Mouse (Mus musculus): ENCODE measurements around the gene Hmbs. TPM values are rescaled to one million over a fixed set of nuclear protein-coding genes. Genes with fewer than 3 reads are reported as not detected.
"Not testable (repeated sequence)": the region's sequence is repeated elsewhere in the genome, so short reads cannot be mapped to it uniquely, and the experiment has no call there.

Hmbs gene
- polyA plus RNA-seq, 1 experiment from 2014 or later, result 91.6 TPM

DNA sequence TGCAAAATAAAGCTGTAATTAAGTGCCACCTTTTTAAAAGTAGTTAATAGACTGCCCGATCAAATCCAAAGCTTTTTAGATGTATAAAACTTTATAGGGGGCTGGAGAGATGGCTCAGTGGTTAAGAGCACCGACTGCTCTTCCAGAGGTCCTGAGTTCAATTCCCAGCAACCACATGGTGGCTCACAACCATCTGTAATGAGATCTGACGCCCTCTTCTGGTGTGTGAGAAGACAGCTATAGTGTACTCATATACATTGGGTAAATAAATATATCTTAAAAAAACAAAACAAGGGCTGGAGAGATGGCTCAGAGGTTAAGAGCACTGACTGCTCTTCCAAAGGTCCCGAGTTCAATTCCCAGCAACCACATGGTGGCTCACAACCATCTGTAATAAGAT lies 17.9 kb upstream of the Hmbs start:
- Histone ChIP-seq H3K4me2 (peak overlapping the region; percentile 70), H3K9ac (peak overlapping the region; percentile 88; the same call in 1 of the 2 replicates), H3K36me3 (ENCODE audit: poor library complexity, severe bottlenecking) (peaks cover 26% of the 10 kb centered on the region), H3K4me3 (peak overlapping the region; percentile 96), H3K4me1 (peaks cover 11% of the 10 kb centered on the region), H3K27ac (peak overlapping the region; percentile 40; the same call in 1 of the 2 replicates)
- H3K27me3 ChIP-seq; H3K9me3 ChIP-seq (replicated peaks): not testable (repeated sequence)
- peak; percentile 59; the same call in 1 of the 2 replicates for ATAC-seq
- 46% methylated on average over 4 of the region's 4 CpGs for WGBS

DNA sequence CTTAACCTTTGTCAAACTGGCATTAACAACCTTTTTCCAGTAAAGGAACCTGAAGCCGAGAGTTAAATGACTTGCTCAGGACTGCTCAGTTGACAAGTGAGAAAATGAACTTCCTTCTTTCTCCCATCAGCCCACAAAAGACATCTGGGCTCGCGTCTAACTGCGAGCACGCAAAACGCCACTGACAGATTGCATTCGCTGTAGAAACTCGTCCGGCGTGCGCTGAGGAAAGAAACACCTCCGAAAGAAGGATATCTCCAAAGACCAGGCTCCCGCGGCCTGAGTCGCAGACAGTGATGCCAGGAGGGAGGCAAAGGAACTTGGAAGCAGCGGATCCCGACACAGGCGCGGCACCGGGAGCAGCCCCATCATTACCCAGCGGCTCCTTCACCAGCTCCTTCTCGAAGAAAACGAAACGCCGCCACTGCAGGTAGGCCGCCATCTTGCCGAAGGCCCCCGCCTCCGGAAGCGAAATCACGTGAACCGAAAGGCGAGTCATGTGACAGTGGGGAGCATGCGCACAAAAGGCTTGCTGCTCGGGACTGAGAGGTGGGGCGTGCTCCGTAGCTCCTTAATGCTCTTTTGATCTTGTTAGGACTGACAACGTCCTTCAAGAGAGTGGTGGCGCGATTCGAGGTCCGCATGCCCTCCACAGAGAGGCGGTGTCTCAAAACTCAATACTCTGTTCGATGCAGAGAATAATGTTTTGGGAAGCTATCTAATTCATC lies 17.3 kb upstream of the Hmbs start, which contains the start of gene Vps11:
TSS of gene Vps11 (minus strand) at position 481 of the 728 bp plus-strand sequence.
- peaks cover 11% of the 10 kb centered on the region for H3K4me1 ChIP-seq
- under 1% methylated on average over 44 of the region's 44 CpGs for WGBS
- H3K27me3 ChIP-seq, result no peaks in the 10 kb centered on the region
- H3K9ac ChIP-seq, result peak within 1 kb of the TSS; percentile 88
- ATAC-seq, result peak; percentile 96
- peak within 1 kb of the TSS; percentile 70 for H3K4me2 ChIP-seq
- H3K9me3 ChIP-seq (replicated peaks), result no peaks in the 10 kb centered on the region
- peak within 1 kb of the TSS; percentile 96 for H3K4me3 ChIP-seq
- H3K36me3 ChIP-seq (ENCODE audit: poor library complexity, severe bottlenecking), result peaks cover 32% of the 10 kb centered on the region
- peak within 1 kb of the TSS; percentile 57 for H3K27ac ChIP-seq

DNA sequence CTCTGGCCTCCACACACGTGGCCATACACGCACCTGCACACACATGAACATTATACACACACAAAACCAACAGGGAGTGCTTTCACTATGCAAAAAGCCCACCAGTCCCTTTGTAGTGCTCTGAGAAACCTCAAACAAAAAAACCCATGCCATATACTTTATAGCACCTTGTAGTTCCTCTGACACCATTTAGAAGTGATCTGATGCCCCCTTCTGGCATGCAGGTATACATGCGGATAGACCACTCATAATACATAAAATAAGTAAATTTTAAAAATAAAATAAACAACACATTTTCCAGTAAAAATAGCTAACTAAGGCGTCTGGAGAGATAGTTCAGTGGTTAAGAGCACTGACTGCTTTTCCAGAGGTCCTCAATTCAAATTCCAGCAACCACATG lies 13.2 kb upstream of the Hmbs start:
- no peak for ATAC-seq
- H3K4me1 ChIP-seq, result peaks cover 11% of the 10 kb centered on the region
- H3K36me3 ChIP-seq (ENCODE audit: poor library complexity, severe bottlenecking), result peaks cover 73% of the 10 kb centered on the region
- H3K27ac ChIP-seq, result no peak overlapping the region
- no peaks in the 10 kb centered on the region for H3K9me3 ChIP-seq (replicated peaks)
- H3K9ac ChIP-seq, result peak overlapping the region; percentile 30; the same call in 1 of the 2 replicates
- H3K4me2 ChIP-seq, result no peak overlapping the region
- no peaks in the 10 kb centered on the region for H3K27me3 ChIP-seq
- 80% methylated on average over 4 of the region's 4 CpGs for WGBS
- no peak overlapping the region for H3K4me3 ChIP-seq

DNA sequence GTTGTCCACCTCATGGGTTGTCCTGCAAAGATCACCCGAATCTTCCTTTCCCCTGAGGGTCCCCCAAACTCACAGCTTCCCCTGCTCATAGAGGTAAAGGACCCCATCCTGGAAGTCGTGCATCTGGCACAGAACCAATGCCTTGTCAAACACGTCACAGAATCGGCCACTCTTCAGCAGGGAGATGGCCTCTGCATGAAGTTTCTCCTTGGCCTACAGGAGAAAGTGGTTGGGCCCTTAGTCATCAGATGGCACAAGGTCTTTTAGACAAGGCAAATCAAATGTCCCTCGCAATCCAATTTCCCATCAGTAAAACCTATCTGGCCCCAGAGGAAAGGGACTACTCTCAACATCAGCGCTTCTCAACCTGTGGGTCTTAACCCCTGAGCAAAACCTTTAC lies 9.1 kb upstream of the Hmbs start:
- Histone ChIP-seq H3K36me3 (ENCODE audit: poor library complexity, severe bottlenecking) (peaks cover 99% of the 10 kb centered on the region), H3K27me3 (no peaks in the 10 kb centered on the region), H3K27ac (no peak overlapping the region), H3K4me2 (no peak overlapping the region), H3K4me3 (no peak overlapping the region), H3K9me3 (replicated peaks) (no peaks in the 10 kb centered on the region), H3K9ac (no peak overlapping the region), H3K4me1 (no peaks in the 10 kb centered on the region)
- ATAC-seq, result no peak
- WGBS, result 93% methylated on average over 6 of the region's 6 CpGs

DNA sequence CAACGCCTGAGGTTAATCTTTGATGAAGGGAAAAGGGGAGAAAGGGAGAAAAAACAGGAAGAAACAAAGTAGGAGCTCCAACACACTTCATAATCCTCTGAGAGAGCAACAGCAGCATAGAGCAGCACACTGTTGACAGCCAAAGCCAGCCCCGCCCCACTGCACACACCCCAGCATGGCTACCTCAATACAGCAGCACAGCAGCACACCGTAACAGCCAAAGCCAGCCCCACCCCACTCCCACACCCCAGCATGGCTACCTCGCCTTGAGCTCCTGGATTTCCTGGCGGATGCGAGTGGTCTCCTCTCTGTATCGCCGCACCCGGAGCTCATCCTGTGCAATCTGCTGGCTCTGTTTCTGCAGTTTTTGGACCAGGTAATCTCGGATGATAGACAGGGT lies 8.3 kb upstream of the Hmbs start:
- no peaks in the 10 kb centered on the region for H3K27me3 ChIP-seq
- 92% methylated on average over 10 of the region's 10 CpGs for WGBS
- H3K27ac ChIP-seq, result no peak overlapping the region
- no peaks in the 10 kb centered on the region for H3K4me1 ChIP-seq
- H3K9me3 ChIP-seq (replicated peaks), result no peaks in the 10 kb centered on the region
- no peak overlapping the region for H3K4me3 ChIP-seq
- peaks cover 99% of the 10 kb centered on the region for H3K36me3 ChIP-seq (ENCODE audit: poor library complexity, severe bottlenecking)
- no peak for ATAC-seq
- no peak overlapping the region for H3K9ac ChIP-seq
- no peak overlapping the region for H3K4me2 ChIP-seq

DNA sequence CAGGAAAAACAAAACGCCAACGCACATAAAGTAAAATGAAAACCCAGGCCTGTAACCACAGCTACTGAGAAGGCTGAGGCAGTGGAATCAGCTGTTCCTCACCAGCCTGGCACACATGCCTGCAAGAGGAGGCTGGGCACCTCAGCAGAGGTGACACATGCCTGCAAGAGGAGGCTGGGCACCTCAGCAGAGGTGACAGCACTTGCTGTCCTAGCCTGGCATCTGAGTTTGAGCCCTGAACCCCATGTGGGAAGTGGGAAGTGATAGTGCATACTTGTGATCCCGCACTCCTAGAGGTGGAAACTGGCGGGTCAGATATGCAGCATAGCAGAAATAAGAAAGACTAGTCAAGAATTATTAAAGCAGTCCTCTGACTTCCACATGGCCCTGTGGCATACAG lies 7.4 kb upstream of the Hmbs start:
- no peak overlapping the region for H3K27ac ChIP-seq
- H3K9me3 ChIP-seq (replicated peaks), result no peaks in the 10 kb centered on the region
- no peak overlapping the region for H3K4me3 ChIP-seq
- ATAC-seq, result no peak
- H3K4me1 ChIP-seq, result no peaks in the 10 kb centered on the region
- no peak overlapping the region for H3K4me2 ChIP-seq
- peaks cover 99% of the 10 kb centered on the region for H3K36me3 ChIP-seq (ENCODE audit: poor library complexity, severe bottlenecking)
- WGBS, result 95% methylated on average over 4 of the region's 4 CpGs
- no peaks in the 10 kb centered on the region for H3K27me3 ChIP-seq
- H3K9ac ChIP-seq, result no peak overlapping the region

DNA sequence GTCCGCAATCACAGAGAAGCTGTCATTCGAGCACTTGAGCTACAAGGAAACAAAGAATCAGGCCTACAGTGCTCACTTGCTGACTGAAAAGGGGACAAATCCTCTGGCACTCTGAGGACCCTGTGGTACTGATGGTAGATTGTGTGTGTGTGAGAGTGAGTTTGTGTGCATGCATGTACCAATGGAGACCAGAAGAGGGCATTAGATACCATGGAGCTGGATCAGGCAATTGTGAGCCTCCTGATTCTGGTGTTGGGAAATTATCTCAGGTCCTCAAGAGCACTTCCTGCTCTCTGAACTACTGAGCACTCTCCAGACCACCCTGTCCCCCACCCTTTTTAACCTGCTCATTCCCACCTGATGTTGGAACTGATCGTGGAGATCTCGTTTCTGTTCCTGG lies 4.5 kb upstream of the Hmbs start:
- Histone ChIP-seq H3K4me2 (no peak overlapping the region), H3K4me1 (peaks cover 6% of the 10 kb centered on the region; the same call in 1 of the 2 replicates), H3K9me3 (replicated peaks) (no peaks in the 10 kb centered on the region), H3K27ac (no peak overlapping the region), H3K4me3 (no peak overlapping the region), H3K27me3 (no peaks in the 10 kb centered on the region), H3K36me3 (ENCODE audit: poor library complexity, severe bottlenecking) (peaks cover 79% of the 10 kb centered on the region), H3K9ac (no peak overlapping the region)
- 97% methylated on average over 4 of the region's 4 CpGs for WGBS
- no peak for ATAC-seq

DNA sequence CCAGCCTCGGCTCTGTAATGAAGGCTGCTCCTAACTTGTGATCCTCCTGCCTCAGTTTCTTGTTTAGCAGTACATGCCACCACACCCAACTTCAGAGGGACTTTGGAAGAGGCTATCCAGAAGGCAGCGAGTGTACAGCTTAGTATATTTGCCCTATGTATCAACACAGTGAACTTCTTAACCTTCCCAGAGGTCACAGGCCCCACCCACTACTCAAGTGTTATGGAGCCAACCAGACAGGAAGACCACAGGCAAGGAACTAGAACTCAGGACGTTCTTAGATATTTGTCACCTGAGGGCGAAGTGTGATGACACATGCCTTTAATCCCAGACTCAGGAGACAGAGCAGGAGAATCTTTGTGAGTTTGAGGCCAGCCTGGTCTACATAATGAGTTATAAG lies 3.6 kb upstream of the Hmbs start:
- no peak for ATAC-seq
- Histone ChIP-seq H3K9me3 (replicated peaks) (no peaks in the 10 kb centered on the region), H3K4me3 (no peak overlapping the region), H3K27ac (no peak overlapping the region), H3K36me3 (ENCODE audit: poor library complexity, severe bottlenecking) (peaks cover 70% of the 10 kb centered on the region), H3K9ac (no peak overlapping the region), H3K27me3 (no peaks in the 10 kb centered on the region), H3K4me2 (no peak overlapping the region), H3K4me1 (peaks cover 14% of the 10 kb centered on the region)
- WGBS, result 94% methylated on average over 4 of the region's 4 CpGs

DNA sequence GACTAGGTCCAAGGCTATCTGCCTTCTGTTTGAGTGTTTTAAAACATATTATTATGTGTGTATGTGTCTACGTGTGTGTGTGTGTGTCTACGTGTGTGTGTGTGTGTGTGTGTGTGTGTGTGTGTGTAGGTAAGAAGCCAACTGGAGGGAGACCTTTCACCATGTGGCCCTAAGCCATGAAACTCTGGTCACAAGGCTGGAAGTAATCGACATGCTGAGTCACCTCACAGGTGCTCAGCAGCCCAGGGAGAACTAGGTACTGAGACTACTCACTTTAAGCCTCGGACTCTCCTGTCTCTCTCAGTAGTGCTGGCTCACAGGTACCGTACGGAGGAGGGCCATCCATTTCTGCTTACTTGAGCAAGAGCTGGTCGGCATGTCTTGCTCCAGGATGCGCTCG lies 3.1 kb upstream of the Hmbs start:
- peaks cover 66% of the 10 kb centered on the region for H3K36me3 ChIP-seq (ENCODE audit: poor library complexity, severe bottlenecking)

DNA sequence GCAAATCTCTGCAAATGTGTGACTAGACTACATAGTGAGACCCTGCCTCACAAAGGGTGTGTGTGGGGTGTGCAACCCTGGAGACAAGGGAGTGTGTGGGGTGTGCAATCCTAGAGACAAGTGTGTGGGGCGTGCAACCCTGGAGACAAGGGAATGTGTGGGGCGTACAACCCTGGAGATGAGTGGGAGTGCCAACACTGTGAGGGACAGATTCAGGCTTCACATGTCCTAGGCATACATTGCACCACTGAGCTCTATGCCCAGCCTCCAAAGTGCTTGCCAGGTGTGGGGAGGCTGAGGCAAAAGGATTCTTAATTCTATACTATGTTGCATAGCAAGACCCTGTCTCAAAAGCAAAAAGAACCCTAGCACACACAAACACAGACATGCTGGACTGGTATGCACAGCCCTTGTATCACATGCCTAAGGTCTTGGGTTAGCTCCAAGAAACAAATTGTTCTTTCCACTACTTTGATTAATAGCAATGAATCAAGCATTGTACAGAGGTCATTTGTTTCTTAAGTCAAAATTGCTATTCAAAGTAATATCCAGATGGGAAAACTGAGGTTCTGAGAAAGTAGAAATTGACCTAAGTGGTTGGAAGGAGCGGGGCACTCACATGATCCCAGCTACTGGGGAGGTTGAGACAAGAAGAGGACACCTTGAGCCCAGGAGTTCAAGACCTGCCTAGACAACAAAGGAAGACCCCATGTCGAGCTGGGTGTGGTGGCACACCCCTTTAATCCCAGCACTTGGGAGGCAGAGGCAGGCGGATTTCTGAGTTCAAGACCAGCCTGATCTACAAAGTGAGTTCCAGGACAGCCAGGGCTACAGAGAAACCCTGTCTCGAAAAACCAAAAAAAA lies 1.8 kb upstream of the Hmbs start:
- 89% methylated on average over 6 of the region's 6 CpGs for WGBS
- no peak for ATAC-seq
- Histone ChIP-seq H3K9ac (no peak overlapping the region), H3K4me3 (no peak overlapping the region), H3K36me3 (ENCODE audit: poor library complexity, severe bottlenecking) (peaks cover 59% of the 10 kb centered on the region), H3K9me3 (replicated peaks) (no peaks in the 10 kb centered on the region), H3K4me2 (no peak overlapping the region), H3K4me1 (peaks cover 17% of the 10 kb centered on the region), H3K27me3 (no peaks in the 10 kb centered on the region), H3K27ac (no peak overlapping the region)

More for the DNA sequence above, 3.1 kb upstream of the Hmbs start:
- Histone ChIP-seq H3K4me3 (no peak overlapping the region), H3K9me3 (replicated peaks) (no peaks in the 10 kb centered on the region), H3K9ac (no peak overlapping the region), H3K27me3 (no peaks in the 10 kb centered on the region), H3K4me2 (no peak overlapping the region), H3K27ac (no peak overlapping the region), H3K4me1 (peaks cover 17% of the 10 kb centered on the region)
- 96% methylated on average over 8 of the region's 9 CpGs for WGBS
- no peak for ATAC-seq

DNA sequence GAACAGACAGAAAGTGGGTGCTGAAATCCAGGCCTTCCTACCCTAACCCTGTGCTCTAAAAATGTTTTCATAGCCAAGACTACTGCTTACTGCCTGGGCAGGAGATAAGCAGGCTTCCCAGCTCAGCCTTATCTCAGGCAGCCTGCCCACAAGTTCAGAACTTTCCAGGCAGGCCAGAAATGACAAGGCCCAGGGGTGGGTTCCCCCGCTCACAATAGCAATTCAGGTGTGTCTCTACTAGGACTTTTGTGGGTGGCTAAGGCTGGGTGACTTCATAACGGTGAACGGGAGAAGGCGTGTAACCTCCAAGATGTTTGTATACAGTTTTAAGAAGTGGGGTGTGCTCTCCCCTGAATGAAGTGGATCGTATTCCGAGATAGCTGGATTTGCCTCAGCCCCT lies 738 bp downstream of the Hmbs start:
- 13% methylated on average over 6 of the region's 6 CpGs for WGBS
- H3K27ac ChIP-seq, result peak overlapping the region; percentile 96
- peaks cover 17% of the 10 kb centered on the region for H3K4me1 ChIP-seq
- H3K9me3 ChIP-seq (replicated peaks), result no peaks in the 10 kb centered on the region
- peak overlapping the region; percentile 80 for H3K9ac ChIP-seq
- peaks cover 55% of the 10 kb centered on the region for H3K36me3 ChIP-seq (ENCODE audit: poor library complexity, severe bottlenecking)
- peak overlapping the region; percentile 71 for H3K4me2 ChIP-seq
- no peak for ATAC-seq
- no peaks in the 10 kb centered on the region for H3K27me3 ChIP-seq
- peak overlapping the region; percentile 84 for H3K4me3 ChIP-seq

DNA sequence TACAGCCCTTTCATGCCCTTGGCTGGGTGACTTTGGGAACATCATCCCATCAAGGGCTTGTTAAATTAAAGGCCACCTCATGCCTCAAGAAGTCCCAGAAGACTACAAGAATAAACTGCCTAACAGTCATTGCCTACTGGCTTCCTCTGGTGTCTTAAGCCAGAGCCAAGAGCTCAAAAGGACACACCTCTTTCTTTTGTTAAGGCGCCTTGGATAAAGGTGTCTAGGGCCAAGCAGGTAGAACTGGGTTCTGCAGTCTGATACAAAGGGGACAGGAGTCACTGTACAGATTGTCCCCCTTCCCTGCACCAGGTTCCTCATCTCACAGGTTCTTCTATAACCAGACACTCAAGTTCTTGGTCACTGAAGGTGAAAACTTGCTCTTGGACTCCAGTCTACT lies 1.4 kb downstream of the Hmbs start:
- Histone ChIP-seq H3K9ac (no peak overlapping the region; the same call in 1 of the 2 replicates), H3K27ac (no peak overlapping the region), H3K4me2 (peak overlapping the region; percentile 71; the same call in 1 of the 2 replicates)

More for the DNA sequence above, 1.4 kb downstream of the Hmbs start:
- Histone ChIP-seq H3K36me3 (ENCODE audit: poor library complexity, severe bottlenecking) (peaks cover 55% of the 10 kb centered on the region), H3K4me3 (no peak overlapping the region), H3K4me1 (peaks cover 20% of the 10 kb centered on the region), H3K27me3 (no peaks in the 10 kb centered on the region), H3K9me3 (replicated peaks) (no peaks in the 10 kb centered on the region)
- WGBS, result 92% methylated on average over 1 of the region's 1 CpGs
- ATAC-seq, result no peak
